Mouse (Mus musculus) adrenal gland, adult 2 months (tissue): ENCODE measurements around the gene Amt. TPM values are rescaled to one million over a fixed set of nuclear protein-coding genes. Genes with fewer than 3 reads are reported as not detected.
"Not testable (repeated sequence)": the region's sequence is repeated elsewhere in the genome, so short reads cannot be mapped to it uniquely, and the experiment has no call there.

Experiments used
- DNase-seq: peaks from one replicate; pipeline ENCODE4 v3.0.0; 2021
- polyA plus RNA-seq: library from polyadenylated mRNA; depleted of rRNA; stranded (reverse); fragments of >200 nt; gene quantifications from 2 replicates; pipeline ENCODE4 v1.2.3, GENCODE M21; 2012
- total RNA-seq, 2 experiments: library from RNA; stranded (reverse); gene quantifications; 2 replicates each; pipeline ENCODE4 v1.2.3; 2021

Amt gene
- total and polyA plus RNA-seq, 3 experiments = 2.2 to 5.5 (median 3.3) TPM

DNA sequence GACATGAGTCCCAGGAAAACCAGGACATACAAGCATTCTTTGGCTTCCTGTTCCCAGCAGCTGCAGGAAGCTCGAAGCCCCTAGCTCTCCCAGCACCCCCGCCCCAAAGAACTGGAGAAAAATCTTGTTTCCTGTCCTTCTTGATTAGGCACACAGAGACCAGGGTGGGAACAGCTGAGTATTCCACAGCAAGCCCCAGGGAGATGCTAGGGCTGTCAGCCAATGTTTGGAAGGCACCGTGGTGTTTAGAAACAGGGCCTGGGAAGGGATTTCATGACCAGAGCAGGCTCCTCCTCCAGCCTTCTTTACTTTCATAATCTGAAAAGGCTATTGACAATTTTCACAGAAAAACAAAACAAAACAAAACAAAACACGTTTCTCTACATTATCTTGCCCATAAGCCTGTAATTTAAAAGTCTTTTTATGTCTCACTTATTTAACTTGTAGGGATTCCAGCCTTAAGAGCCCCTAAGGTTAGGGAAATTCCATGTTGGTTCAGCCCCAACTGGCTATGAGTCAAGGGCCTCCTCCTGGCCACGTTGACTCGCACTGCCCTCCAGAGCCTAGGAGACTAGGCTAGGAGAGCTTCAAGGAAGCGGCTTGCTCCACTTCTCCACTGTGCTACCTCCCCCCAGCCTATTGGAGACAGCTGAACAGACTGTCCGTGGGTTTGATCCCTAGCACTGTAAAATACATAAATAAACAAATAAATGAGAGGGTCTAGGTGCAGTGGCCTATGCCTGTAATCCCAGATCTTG lies 16.4 kb upstream of the Amt start:
- peak; percentile 77 for DNase-seq

DNA sequence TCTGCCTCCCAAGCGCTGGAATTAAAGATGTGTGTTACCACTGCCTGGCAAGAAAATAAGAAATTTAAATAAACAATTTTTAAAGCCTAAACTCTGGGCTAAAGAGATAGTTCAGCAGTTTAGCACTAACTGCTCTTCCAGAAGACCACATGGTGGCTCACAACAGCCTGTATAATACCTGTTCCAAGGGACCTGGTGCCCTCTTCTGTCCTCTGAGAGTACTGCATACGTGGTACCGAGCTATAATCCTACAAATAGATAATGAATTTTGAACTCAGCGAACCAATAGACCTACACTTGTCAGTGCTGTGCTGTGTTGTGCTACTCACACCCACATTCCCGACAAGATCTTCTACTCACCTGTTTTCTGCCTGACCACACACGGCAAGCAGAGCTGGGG lies 12.2 kb upstream of the Amt start:
- DNase-seq = peak; percentile 72

DNA sequence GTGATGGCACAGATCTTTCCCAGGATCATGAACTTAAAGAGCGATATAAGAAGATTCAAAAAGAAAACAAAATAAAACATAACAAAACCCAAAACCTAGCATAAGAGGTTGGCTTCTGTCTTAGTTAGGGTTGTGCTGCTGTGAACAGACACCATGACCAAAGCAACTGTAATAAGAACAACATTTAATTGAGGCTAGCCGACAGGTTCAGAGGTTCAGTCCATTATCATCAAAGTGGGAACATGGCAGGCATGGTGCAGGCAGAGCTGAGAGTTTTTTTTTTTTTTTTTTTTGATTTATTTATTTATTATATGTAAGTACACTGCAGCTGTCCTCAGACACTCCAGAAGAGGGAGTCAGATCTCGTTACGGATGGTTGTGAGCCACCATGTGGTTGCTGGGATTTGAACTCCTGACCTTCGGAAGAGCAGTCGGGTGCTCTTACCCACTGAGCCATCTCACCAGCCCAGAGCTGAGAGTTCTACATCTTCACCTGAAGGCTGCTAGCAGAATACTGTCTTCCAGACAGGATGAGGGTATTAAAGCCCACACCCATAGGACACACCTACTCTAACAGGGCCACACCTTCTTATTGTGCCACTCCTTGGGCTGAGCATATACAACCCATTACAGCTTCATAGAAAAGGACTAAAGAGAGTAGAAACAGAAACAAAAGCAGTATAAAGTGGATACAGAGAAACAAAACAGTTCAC lies 9.0 kb upstream of the Amt start:
- not testable (repeated sequence) for DNase-seq

DNA sequence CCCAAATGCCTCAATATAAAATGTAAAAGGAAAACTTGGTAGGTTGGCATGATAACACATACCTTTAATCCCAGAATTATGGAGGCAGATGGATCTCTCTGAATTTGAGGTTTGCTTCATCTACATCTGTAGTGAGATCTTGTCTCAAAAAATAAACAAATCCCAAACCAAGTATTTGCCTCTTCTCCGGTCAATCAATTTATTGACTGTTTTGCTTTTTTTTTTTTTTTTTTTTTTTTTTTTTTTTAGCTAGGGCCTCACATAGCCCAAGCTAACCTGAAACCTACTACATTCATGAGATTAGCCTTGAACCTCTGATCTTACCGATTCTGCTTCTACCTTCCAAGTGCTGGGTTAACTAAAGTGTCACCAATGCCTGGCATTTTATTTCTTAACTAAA lies 7.3 kb upstream of the Amt start:
- DNase-seq = no peak

DNA sequence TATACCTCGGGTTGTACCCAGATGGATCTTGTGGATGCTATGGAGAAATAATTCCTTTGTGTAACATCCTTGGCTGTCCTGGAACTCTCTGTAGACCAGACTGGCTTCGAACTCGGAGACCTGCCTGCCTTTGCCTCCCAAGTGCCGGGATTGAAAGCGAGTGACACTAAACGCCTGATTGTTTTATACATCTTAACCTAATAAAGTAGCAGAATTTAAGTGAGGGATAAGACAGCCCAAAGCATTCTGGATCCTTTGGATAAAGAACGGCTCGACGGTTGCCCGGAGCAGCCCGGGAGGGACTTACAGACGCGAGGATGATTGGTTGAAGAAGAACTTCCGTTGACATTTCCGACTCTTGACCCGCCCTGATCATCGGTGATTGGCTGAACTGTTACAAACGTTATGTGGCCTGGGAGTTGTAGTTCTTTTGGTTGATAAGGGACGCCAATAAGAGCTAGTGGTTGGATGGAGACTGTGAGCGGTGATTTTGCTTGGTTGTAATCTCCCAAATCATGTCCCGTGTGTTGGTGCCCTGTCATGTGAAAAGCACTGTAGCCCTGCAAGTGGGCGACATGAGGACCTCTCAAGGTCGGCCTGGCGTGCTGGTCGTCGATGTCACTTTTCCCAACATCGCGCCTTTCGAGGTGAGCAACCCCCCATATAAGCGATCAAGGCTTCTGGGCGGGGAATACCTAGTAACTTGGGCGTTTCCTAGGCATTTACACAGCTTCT lies 6.5 kb upstream of the Amt start, which contains the start of gene Nicn1:
Gene Nicn1 (plus strand): TSS at position 414 of the 735 bp plus-strand sequence.
- DNase-seq = peak; percentile 93

DNA sequence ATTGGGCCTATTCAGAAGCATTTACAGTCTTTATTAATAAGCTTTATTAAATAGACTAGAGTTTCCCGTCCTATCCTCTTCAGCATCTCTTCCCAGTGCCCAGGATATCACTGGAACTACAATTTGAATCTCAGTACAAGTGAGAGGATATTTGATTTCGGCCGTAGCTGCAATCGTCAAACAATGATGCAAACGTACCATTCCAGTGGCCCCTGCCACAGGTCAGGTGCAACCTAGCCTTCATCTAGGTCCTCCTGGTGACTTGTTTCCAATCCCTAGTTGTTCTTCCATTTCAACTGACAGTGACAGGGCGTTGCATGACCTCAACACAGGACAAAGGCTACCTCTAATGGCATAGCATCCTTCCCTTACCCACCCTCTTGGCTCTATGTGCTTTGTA lies 5.9 kb upstream of the Amt start:
- no peak for DNase-seq

DNA sequence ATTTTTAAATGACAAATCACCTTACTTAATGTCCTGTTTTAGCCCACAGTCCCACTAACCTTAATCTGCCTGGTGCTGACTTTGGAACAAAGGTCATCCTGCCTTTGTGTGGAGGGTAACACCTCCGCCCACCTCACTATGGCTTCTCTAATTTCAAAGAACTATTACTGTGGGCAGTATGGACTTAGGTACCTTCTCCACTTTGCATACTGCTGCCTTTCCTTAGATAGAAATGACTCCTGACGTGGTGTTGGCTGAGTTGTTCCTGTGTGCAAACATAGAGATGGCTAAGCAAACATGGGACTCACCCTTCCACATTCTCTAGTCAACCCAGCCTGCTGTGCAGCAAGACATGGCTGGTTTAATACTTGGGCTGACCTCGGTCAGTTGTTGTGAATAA lies 5.2 kb downstream of the Amt start:
- DNase-seq = no peak

DNA sequence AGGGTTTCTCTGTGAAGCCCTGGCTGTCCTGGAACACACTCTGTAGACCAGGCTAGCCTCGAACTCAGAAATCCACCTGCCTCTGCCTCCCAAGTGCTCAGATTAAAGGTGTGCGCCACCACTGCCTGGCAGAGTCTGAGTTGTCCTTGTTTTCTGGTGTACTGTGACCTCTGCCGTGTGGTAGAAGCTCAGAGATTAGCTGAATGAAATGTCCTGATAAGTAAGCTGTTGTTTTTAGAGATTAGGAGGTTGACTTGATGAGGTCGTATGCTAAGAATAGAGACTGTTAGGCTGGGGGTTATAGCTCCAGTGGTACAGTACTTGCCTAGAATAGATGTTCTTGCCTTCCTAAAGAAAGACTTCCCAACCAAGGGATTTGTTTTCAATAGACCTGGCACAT lies 8.1 kb downstream of the Amt start:
- no peak for DNase-seq

DNA sequence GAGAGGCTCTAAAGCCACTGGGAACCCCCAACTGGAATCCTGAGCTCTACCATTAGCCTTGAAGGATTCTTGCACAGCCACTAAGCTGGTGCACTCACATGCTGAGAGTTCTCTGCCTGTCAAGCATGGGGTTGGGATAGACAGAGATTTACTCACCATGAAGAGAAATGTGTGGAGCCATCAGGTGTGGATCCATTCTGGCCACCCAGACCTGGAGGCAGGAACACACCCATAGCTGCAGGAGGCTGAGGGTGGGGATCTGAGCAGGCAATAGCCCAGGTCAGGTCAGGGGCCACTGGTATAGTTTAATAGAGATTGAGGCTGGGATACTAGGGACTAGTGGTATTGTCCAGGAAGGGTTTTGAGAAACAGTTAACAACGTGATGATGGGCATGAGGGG lies 8.5 kb downstream of the Amt start:
- peak; percentile 22 for DNase-seq

DNA sequence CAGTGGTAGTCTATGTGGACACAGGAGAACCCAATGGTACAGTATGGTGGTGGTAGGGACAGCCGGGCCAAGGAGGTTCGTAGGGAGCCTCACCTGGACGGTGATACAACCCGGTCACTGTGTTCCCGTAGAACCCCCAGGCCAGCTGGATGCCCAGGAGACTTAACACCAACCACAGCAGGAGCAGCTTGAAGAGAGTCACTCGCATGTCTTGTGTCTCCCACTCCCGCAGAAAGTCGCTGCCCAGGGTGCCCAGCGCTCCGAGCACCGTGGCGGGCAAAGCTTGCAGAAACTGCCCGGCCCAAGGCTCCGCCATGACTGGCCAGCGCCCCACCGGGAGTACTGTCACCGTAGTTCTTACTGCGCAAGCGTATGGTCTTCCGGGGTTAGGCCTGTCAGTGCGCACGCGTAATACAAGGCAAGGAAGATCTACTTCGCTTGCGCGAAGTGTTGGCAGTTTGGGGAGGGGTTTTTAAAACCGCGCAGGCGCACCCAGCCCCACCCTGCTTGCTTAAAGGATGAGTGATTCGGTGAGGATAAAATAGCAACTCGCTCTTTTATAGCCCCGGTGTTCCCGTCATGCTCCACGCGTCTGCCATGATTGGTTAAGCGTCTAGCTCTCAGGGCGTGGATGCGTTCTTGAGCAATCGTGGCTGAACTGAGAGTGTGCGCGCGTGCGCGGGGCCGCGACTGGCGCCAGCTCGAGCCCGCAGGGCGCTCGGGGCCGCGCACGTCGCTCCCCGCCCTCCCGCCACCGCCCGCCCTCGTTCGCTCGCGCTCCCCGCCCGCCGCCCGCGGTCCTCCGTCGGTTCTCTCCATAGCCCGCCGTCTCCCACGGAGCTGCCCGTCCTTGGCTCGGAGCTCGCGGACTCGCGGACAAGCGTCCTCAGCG lies 9.2 kb downstream of the Amt start, which contains the start of the genes Rhoa and Tcta:
Gene Rhoa (plus strand): TSS at position 501 of the 892 bp plus-strand sequence.
Gene Tcta (minus strand): TSS at position 532 of the 892 bp plus-strand sequence.
- peak; percentile 99 for DNase-seq

DNA sequence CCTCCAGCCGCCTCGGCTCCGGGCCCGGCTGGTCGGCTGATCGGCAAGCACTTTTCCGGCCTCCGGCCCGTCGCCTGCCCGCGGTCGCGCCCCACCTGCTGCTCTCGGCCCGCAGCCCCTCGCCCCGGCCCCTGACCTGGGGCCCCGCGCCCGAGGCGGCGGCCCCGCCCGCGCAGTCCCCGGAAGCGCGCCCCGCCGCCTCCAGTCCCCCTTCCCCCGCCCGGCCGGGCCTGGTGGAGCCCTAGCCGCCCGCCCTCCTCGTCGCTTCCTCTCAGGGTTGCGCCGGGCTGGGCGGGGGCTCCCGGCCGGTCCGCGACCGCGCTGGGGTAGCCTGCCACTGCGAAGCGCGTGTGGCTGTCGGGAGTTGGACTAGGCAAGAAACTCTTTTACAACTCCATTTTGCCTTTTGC lies 9.9 kb downstream of the Amt start:
- peak; percentile 92 for DNase-seq

DNA sequence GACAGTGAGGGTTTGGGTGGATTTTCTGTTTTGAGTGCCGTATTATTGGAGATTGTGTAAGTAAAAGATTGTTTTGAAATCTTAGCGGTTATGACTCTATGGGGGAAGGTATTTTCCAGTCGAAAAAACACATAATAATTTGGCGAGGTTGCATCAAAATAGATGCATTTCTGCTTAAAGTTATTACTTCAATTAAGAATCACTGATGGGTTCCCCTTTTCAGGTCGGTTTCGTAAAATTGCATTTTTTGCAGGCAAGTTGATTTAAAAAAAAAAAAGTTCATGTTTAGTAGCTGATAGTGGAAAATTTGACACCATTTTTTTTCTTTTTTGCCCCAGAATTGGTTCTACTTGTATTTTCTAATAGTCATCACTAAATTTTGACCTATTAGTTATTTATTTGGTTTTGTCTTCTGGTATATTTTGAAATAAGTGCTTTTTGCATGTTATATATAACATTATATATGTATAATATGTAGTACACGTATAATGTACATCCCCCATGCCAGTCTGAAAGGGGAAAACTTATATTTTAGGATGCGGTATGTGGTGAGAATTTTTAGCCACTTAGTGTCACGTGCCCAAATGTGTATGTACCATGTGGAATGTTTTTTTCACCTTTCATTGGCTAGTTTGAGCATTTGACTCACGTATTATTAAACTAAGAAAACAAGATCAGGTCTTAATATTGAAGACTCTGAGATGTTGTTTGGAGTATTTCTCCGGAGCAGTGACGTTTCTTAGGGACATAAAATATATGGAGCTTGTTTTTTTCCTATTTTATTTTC lies 10.6 kb downstream of the Amt start:
- no peak for DNase-seq

DNA sequence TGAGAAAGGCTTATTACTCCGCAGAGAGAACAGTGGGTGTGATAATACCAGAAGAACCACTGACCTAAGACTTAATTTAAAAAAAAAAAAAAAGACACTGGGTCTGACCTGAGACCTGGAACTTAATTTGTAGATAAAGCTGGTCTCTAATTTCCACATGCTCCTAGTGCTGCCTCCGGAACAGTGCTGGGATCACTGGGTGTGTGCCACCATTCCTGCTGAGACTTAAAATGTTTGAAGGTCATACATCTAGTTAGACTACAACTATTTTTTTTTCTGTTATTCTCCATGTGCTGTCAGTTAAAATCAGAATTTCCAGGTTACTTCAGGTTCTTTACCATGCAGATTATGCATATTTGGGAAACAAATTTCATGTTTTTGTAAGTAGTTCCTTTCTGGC lies 11.5 kb downstream of the Amt start:
- DNase-seq = no peak

DNA sequence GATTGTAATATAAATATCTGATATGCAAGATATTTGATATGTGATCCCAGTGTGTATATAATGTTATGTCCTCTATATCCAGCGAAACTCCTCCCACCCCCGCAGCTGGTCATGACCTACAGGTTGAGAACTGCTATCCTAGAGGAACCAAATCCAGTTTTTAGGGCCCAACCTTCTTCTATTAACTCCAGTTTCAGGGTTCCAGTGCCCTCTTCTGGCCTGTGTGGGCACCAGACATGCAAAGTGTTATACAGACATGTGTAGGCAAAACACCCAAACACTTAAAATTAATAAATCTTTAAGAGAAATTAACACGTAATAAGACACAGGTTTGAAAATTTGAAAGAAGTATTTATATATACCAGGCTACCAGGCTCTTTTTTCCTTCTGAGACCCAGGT lies 20.9 kb downstream of the Amt start:
- DNase-seq = no peak

DNA sequence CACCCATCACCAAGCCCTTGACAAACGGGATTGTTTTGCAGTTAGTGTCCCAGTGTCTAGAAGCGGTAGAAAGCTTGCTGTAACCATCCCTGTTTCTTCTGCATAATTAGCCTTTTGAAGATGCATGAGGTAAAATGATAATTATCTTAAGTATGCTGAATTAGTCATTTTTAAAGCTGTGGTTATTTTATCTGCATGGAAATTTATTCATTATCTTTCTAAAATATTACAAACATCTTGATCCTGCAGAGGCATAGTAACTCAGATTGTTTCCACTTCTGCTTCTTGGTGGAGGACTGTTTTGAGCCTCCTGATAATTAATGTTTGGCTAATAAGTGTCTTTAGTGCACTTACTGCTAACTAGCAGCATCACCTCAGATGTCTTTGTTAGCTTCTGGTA lies 21.8 kb downstream of the Amt start:
- no peak for DNase-seq

DNA sequence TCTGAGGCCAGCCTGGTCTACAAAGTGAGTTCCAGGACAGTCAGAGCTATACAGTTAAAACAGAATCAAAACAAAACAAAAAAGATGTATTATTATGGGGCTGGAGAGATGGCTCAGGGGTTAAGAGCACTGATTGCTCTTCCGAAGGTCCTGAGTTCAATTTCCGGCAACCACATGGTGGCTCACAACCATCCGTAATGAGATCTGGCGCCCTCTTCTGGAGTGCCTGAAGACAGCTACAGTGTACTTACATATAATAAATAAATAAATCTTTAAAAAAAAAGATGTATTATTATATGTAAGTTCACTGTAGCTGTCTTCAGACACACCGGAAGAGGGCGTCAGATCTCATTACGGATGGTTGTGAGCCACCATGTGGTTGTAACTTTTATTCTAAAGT lies 25.4 kb downstream of the Amt start:
- not testable (repeated sequence) for DNase-seq

DNA sequence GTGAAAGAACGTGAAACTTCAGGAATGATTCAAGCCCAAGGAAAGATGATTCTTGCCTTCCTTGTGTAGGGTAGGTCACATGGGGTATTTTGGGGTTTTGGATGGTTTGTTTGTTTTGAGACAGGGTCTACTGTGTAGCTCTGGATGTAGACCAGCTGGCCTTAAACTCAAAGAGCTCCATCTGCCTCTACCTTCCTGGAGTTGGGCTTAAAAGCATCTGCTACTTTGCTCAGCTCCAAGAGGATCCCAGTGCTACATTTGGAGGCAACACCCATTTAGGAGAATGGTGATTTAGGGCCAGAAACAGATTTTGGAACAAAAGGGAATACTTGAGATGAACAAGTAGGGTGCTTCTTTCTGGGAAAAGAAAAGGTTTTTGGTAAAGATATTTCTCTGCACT lies 28.1 kb downstream of the Amt start:
- no peak for DNase-seq

DNA sequence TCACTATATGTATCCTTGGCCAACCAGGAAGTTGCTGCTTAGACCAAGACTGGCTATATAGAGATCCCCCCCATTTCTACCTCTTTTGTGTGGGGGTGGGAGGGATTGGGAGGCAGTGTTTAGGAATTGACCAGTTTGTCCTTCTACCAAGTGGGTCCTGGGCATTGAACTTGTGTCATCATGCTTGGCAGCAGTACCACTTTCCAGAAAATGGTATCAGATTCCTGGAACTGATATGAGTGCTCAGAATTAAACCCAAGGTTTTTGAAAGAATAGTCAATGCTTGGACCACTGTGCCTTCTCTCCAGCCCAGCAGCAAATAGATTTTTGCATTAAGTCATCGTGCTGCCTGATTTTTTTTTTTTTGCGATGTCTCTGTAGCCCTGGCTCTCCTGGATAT lies 29.2 kb downstream of the Amt start:
- no peak for DNase-seq

DNA sequence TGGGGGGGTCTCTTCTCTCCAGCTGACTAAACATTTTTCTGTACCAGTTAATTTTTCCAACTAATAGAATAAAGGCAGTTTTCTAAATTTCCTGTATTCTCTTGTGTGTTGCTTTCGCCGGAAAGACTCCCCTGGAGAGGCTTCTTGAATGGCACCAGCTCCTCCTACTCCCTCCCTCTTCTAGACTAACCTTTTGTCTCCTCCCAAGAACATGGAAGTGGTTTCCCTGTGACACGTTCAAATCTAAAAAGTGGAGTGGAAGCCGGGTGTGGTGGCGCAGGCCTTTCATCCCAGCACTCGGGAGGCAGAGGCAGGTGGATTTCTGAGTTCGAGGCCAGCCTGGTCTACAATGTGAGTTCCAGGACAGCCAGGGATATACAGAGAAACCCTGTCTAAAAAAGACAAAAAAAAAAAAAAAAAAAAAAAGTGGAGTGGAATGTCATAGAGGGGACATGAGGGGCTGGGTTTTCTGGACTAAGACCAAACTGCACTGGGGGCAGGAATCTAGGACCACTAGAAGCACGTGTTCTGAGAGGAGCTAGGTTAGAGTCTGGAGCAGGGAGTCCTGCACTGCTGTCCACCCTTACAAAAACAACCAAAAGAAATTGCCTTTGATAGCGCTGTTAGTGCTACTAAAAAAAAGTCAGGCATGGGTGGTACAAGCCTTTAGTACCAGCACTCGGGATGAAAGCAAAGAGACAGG lies 41.3 kb downstream of the Amt start:
- no peak for DNase-seq

DNA sequence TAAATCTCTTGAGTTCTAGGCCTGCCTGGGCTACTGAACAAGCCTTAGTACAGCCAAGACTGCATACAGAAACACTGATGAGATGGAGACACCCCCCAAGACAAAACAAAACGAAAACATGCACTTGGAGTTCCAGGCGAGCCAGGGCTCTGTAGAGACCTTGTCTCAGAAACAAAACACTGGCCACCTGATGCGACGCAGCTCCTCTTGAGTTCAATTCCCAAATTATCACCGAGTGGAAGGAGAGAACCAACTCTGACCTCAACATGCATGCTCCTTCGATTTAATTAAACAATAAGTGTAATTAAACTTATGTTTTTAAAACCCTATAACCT lies 41.9 kb downstream of the Amt start:
- DNase-seq = no peak
